Mouse (Mus musculus): ENCODE measurements around the gene Gpat2. TPM values are rescaled to one million over a fixed set of nuclear protein-coding genes. Genes with fewer than 3 reads are reported as not detected.

The Gpat2 gene
- total and polyA plus RNA-seq, 2 experiments from 2014 or later = 0.28 to 0.42 TPM

- no peak for TF ChIP-seq CTCF (IDR thresholded peaks at IDR 0.05; ENCODE audit: low read depth)
- no peak for ATAC-seq
- WGBS = 79% methylated on average over 6 of the region's 6 CpGs
Observed at GRCm38 (mm10) chr2:127411126-127411525, 13.9 kb upstream of the Gpat2 start.

GRCm38 (mm10) chr2:127415806-127416205, 9.2 kb upstream of the Gpat2 start:
- 71% methylated on average over 10 of the region's 10 CpGs for WGBS

More at GRCm38 (mm10) chr2:127411126-127411525, 13.9 kb upstream of the Gpat2 start:
- DNase-seq (ENCODE audit: low spot score) = no peak
- no peaks in the 10 kb centered on the region for H3K4me1 ChIP-seq (ENCODE audit: insufficient read depth, low read length)
- no peak overlapping the region for H3K9ac ChIP-seq (replicated peaks; ENCODE audit: low read length)
- no peak overlapping the region for H3K4me3 ChIP-seq (ENCODE audit: low read length)
- no peak overlapping the region for H3K27ac ChIP-seq
- H3K36me3 ChIP-seq (ENCODE audit: insufficient read depth, low read length) = no peaks in the 10 kb centered on the region
- no peaks in the 10 kb centered on the region for H3K9me3 ChIP-seq (ENCODE audit: low read length)
- no peaks in the 10 kb centered on the region for H3K27me3 ChIP-seq (ENCODE audit: insufficient read depth, low read length)
- H3K4me2 ChIP-seq (ENCODE audit: low read depth, low read length) = no peak overlapping the region

DNA sequence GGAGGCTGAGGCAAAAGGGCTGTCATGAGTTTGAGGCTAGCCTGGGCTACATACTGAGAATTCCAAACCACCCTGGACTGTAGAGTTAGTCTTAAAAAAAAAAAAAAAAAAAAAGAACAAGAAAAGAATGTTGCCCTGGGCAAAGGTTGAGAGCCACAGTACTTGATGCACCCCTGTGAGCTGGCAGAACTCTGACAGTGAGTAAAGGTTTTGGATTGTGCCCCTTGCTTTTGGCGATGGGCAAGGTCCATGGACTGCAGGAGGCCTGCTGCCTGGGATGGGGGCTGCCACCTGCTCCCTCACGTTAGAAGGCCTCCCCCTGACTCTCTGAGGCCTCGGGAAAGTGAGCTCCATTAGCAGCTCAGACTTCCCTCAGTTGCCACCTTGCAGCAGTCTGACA, 8.3 kb upstream of the Gpat2 start:
- TF ChIP-seq CTCF (IDR thresholded peaks at IDR 0.05; ENCODE audit: low read depth) = no peak

More at GRCm38 (mm10) chr2:127415806-127416205, 9.2 kb upstream of the Gpat2 start:
- Histone ChIP-seq H3K4me1 (ENCODE audit: insufficient read depth, low read length) (no peaks in the 10 kb centered on the region), H3K27ac (no peak overlapping the region), H3K36me3 (ENCODE audit: insufficient read depth, low read length) (no peaks in the 10 kb centered on the region), H3K27me3 (ENCODE audit: insufficient read depth, low read length) (no peaks in the 10 kb centered on the region), H3K4me2 (ENCODE audit: low read depth, low read length) (no peak overlapping the region), H3K9ac (replicated peaks; ENCODE audit: low read length) (no peak overlapping the region), H3K9me3 (ENCODE audit: low read length) (no peaks in the 10 kb centered on the region), H3K4me3 (ENCODE audit: low read length) (no peak overlapping the region)
- no peak for DNase-seq (ENCODE audit: low spot score)
- ATAC-seq = no peak
- TF ChIP-seq CTCF (IDR thresholded peaks at IDR 0.05; ENCODE audit: low read depth) = no peak

GRCm38 (mm10) chr2:127418266-127418970, 6.6 kb upstream of the Gpat2 start:
- Histone ChIP-seq H3K36me3 (ENCODE audit: insufficient read depth, low read length) (no peaks in the 10 kb centered on the region), H3K27ac (no peak overlapping the region), H3K9me3 (ENCODE audit: low read length) (no peaks in the 10 kb centered on the region), H3K4me3 (ENCODE audit: low read length) (no peak overlapping the region), H3K9ac (replicated peaks; ENCODE audit: low read length) (no peak overlapping the region), H3K4me2 (ENCODE audit: low read depth, low read length) (no peak overlapping the region), H3K27me3 (ENCODE audit: insufficient read depth, low read length) (no peaks in the 10 kb centered on the region), H3K4me1 (ENCODE audit: insufficient read depth, low read length) (no peaks in the 10 kb centered on the region)
- TF ChIP-seq CTCF (IDR thresholded peaks at IDR 0.05; ENCODE audit: low read depth) = no peak
- 67% methylated on average over 10 of the region's 10 CpGs for WGBS
- DNase-seq (ENCODE audit: low spot score) (no peak), ATAC-seq (no peak)

More for the DNA sequence above, 8.3 kb upstream of the Gpat2 start:
- Histone ChIP-seq H3K27ac (no peak overlapping the region), H3K9ac (replicated peaks; ENCODE audit: low read length) (no peak overlapping the region), H3K27me3 (ENCODE audit: insufficient read depth, low read length) (no peaks in the 10 kb centered on the region), H3K4me2 (ENCODE audit: low read depth, low read length) (no peak overlapping the region), H3K4me1 (ENCODE audit: insufficient read depth, low read length) (no peaks in the 10 kb centered on the region), H3K36me3 (ENCODE audit: insufficient read depth, low read length) (no peaks in the 10 kb centered on the region), H3K9me3 (ENCODE audit: low read length) (no peaks in the 10 kb centered on the region), H3K4me3 (ENCODE audit: low read length) (no peak overlapping the region)
- 53% methylated on average over 3 of the region's 3 CpGs for WGBS
- DNase-seq (ENCODE audit: low spot score) (no peak), ATAC-seq (no peak)

DNA sequence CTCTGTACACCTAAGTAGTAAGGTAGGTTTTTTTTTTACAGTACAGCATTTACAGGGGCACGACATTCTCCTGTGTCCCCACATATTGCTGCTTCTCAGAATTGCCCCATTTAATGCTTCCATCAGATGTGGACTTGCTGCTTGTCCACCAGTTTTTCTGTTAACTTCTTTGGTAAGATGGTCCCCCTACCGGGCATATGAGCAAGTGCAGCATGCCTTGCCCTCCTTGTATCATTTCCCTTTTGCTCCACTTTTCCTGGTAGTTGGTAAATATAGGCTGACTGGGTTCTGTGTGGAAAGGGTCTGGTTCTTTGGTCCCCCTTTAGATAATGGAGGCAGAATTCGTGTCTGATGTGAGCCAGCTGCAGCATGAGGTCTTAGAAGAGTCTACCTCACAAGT, 5.2 kb downstream of the Gpat2 start:
- Histone ChIP-seq H3K9me3 (ENCODE audit: low read length) (no peaks in the 10 kb centered on the region), H3K4me2 (ENCODE audit: low read depth, low read length) (no peak overlapping the region), H3K27ac (no peak overlapping the region), H3K4me3 (ENCODE audit: low read length) (no peak overlapping the region), H3K4me1 (ENCODE audit: insufficient read depth, low read length) (no peaks in the 10 kb centered on the region), H3K36me3 (ENCODE audit: insufficient read depth, low read length) (0 out of 2 replicates have a peak, but pooled peaks cover 5% of the 10 kb centered on the region), H3K9ac (replicated peaks; ENCODE audit: low read length) (no peak overlapping the region), H3K27me3 (ENCODE audit: insufficient read depth, low read length) (no peaks in the 10 kb centered on the region)
- DNase-seq (ENCODE audit: low spot score) (peak; percentile 74), ATAC-seq (no peak)
- 17% methylated on average over 3 of the region's 3 CpGs for WGBS
- TF ChIP-seq CTCF (IDR thresholded peaks at IDR 0.05; ENCODE audit: low read depth) = peak; percentile 87

DNA sequence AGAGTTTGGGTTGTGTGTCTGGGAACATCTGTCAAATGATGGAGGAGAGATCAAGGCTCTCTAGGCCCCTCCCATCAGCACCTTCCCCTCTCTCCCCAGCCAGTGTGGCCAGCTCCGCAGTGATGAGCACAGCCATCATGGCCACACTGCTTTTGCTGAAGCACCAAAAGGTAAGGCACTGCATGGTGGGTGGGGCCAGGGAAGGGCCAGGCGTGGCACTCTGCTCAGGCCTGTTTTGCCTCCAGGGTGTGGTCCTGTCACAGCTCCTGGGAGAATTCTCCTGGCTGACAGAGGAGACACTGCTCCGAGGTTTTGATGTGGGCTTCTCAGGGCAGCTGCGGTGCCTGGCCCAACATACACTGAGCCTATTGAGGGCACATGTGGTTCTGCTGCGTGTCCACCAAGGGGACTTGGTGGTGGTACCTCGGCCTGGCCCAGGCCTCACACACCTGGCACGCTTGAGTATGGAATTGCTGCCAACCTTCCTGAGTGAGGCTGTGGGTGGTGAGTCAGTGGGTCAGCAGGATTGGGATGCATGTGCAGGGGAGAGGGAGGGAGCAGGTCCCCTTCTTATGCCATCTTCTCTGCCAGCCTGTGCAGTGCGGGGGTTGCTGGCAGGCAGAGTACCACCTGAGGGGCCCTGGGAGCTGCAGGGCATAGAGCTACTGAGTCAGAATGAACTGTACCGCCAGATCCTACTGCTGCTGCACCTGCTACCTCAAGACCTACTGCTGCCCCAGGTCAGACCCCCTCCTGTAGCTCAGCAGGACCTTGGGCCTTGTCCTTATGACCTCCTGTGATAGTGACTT, 8.7 kb downstream of the Gpat2 start:
- Histone ChIP-seq H3K27ac (no peak overlapping the region), H3K4me2 (ENCODE audit: low read depth, low read length) (no peak overlapping the region), H3K4me3 (ENCODE audit: low read length) (no peak overlapping the region), H3K9ac (replicated peaks; ENCODE audit: low read length) (no peak overlapping the region), H3K9me3 (ENCODE audit: low read length) (no peaks in the 10 kb centered on the region), H3K27me3 (ENCODE audit: insufficient read depth, low read length) (no peaks in the 10 kb centered on the region), H3K36me3 (ENCODE audit: insufficient read depth, low read length) (peaks cover 5% of the 10 kb centered on the region), H3K4me1 (ENCODE audit: insufficient read depth, low read length) (no peaks in the 10 kb centered on the region)
- DNase-seq (ENCODE audit: low spot score) (no peak), ATAC-seq (peak; percentile 21; the same call in 1 of the 2 replicates)
- 85% methylated on average over 9 of the region's 9 CpGs for WGBS
- TF ChIP-seq CTCF (IDR thresholded peaks at IDR 0.05; ENCODE audit: low read depth) = peak; percentile 6; the same call in 1 of the 2 replicates
